Mouse (Mus musculus) heart, embryonic 16.5 days (tissue): ENCODE results near the gene Gbp7. TPM values are rescaled to one million over a fixed set of nuclear protein-coding genes. Genes with fewer than 3 reads are reported as not detected.
A peak's percentile ranks its signal among the peaks of the same experiment; 100 is the strongest.
"Not testable (repeated sequence)": the region's sequence is repeated elsewhere in the genome, so short reads cannot be mapped to it uniquely, and the experiment has no call there.

Source experiments
- ATAC-seq: fragments of 200-750 bp; cut with Nextera tagmentation; replicated peaks from 2 replicates; pipeline ENCODE4 v1.8.0; 2017; ENCODE audit warnings: moderate number of reproducible peaks; ENCODE audit not compliant: insufficient read depth, low FRiP score; ENCODE audit errors: extremely low read depth
- H3K27ac ChIP-seq: fragments of 300-500 bp; sonication (generic); 2 replicates; pipeline ENCODE4 v1.5.1; 2014; ENCODE audit warnings: mild to moderate bottlenecking, low read length, control low read depth, moderate library complexity
- H3K27me3 ChIP-seq: fragments of 300-500 bp; sonication (generic); 2 replicates; pipeline ENCODE4 v1.6.1; 2014; ENCODE audit warnings: low read length, mixed read lengths; ENCODE audit not compliant: control insufficient read depth, insufficient read depth
- H3K36me3 ChIP-seq: fragments of 300-500 bp; sonication (generic); 2 replicates; pipeline ENCODE4 v1.6.1; 2014; ENCODE audit not compliant: control insufficient read depth, insufficient read depth
- H3K4me1 ChIP-seq: fragments of 300-500 bp; sonication (generic); 2 replicates; pipeline ENCODE4 v1.6.1; 2014; ENCODE audit warnings: low read length, mixed read lengths; ENCODE audit not compliant: control insufficient read depth, insufficient read depth
- H3K4me2 ChIP-seq: fragments of 300-500 bp; sonication (generic); 2 replicates; pipeline ENCODE4 v1.6.1; 2014; ENCODE audit warnings: low read depth, mild to moderate bottlenecking, control low read depth, low read length
- H3K4me3 ChIP-seq: fragments of 300-500 bp; sonication (generic); 2 replicates; pipeline ENCODE4 v1.5.1; 2014; ENCODE audit warnings: mild to moderate bottlenecking, control low read depth, low read length
- H3K9ac ChIP-seq: fragments of 300-500 bp; sonication (generic); 2 replicates; pipeline ENCODE4 v1.6.1; 2014; ENCODE audit warnings: low read length, control low read depth
- H3K9me3 ChIP-seq: fragments of 300-500 bp; sonication (generic); replicated peaks from 2 replicates; pipeline ENCODE4 v1.6.1; 2016; ENCODE audit warnings: low read length; ENCODE audit not compliant: control insufficient read depth
- WGBS: fragments of 180-500 bp; shearing (Covaris S2); extraction: QIAGEN DNeasy Blood & Tissue Kit; methylation state at CpG from one replicate; pipeline ENCODE4 v1.1.7; 2014; 5-methylcytosine and 5-hydroxymethylcytosine counted together
- polyA plus RNA-seq: library from polyadenylated mRNA; unstranded; fragments of >200 nt; fragmentation: Nextera tagmentation; extraction: Ambion mirVana; gene quantifications from 2 replicates; pipeline ENCODE4 v1.2.1, GENCODE M21; 2015

Gene Gbp7
- polyA plus RNA-seq, 1 experiment from 2014 or later = 7.2 TPM

- Histone ChIP-seq H3K4me1 (no peaks in the 10 kb centered on the region), H3K27me3 (no peaks in the 10 kb centered on the region), H3K4me2 (peak overlapping the region; percentile 93), H3K36me3 (no peaks in the 10 kb centered on the region), H3K9me3 (no peaks in the 10 kb centered on the region), H3K27ac (0 out of 2 replicates have a peak overlapping the region, but pooled peaks have one; percentile 4), H3K9ac (peak overlapping the region; percentile 78), H3K4me3 (peak overlapping the region; percentile 81)
- WGBS = 43% methylated on average over 2 of the region's 2 CpGs
- no peak for ATAC-seq
These were observed 545 bp upstream of the Gbp7 start for GRCm38 (mm10) chr3:142529597-142529996.

DNA sequence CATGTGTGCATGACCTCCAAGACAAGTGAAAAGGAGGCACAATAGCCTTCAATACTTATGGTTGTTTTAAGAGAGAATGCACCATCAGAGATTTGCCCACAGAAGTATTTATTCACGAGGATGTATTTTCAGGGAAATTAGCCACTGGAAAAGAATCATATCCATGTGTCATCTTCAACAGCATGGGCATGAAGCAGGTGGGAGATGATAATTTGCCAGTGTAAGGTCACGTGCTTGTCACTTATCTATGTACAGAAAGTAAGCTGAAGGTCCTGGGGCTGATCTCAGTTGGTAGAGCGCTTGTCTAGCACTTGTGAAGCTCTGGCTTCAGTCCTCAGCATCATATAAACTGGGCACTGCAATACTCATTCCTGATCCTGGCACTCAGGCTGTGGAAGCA lies 1.5 kb downstream of the Gbp7 start:
- Histone ChIP-seq H3K4me2 (no peak overlapping the region), H3K4me3 (no peak overlapping the region), H3K36me3 (no peaks in the 10 kb centered on the region), H3K27me3 (no peaks in the 10 kb centered on the region), H3K4me1 (no peaks in the 10 kb centered on the region), H3K27ac (no peak overlapping the region), H3K9ac (no peak overlapping the region), H3K9me3 (no peaks in the 10 kb centered on the region)
- ATAC-seq = no peak
- 83% methylated on average over 3 of the region's 3 CpGs for WGBS

- no peaks in the 10 kb centered on the region for H3K9me3 ChIP-seq
- H3K9ac ChIP-seq = no peak overlapping the region
- H3K4me2 ChIP-seq = no peak overlapping the region
- no peaks in the 10 kb centered on the region for H3K36me3 ChIP-seq
- no peaks in the 10 kb centered on the region for H3K27me3 ChIP-seq
- WGBS = 76% methylated on average over 3 of the region's 3 CpGs
- no peak overlapping the region for H3K4me3 ChIP-seq
- no peak overlapping the region for H3K27ac ChIP-seq
- H3K4me1 ChIP-seq = no peaks in the 10 kb centered on the region
- no peak for ATAC-seq
These were observed 3.0 kb downstream of the Gbp7 start for GRCm38 (mm10) chr3:142533185-142533584.

GRCm38 (mm10) chr3:142535667-142536066 lies 5.5 kb downstream of the Gbp7 start:
- no peak overlapping the region for H3K9ac ChIP-seq
- no peaks in the 10 kb centered on the region for H3K27me3 ChIP-seq
- no peak for ATAC-seq
- no peak overlapping the region for H3K27ac ChIP-seq
- WGBS = 69% methylated on average over 1 of the region's 1 CpGs
- H3K4me3 ChIP-seq = no peak overlapping the region
- no peaks in the 10 kb centered on the region for H3K36me3 ChIP-seq
- H3K4me1 ChIP-seq = no peaks in the 10 kb centered on the region
- H3K9me3 ChIP-seq = no peaks in the 10 kb centered on the region
- no peak overlapping the region for H3K4me2 ChIP-seq

GRCm38 (mm10) chr3:142541391-142541790 lies 11.2 kb downstream of the Gbp7 start:
- H3K9ac ChIP-seq = no peak overlapping the region
- H3K4me1 ChIP-seq = no peaks in the 10 kb centered on the region
- H3K27me3 ChIP-seq = no peaks in the 10 kb centered on the region
- ATAC-seq = no peak
- 71% methylated on average over 6 of the region's 6 CpGs for WGBS
- H3K4me3 ChIP-seq = no peak overlapping the region
- H3K4me2 ChIP-seq = no peak overlapping the region
- H3K27ac ChIP-seq = no peak overlapping the region
- no peaks in the 10 kb centered on the region for H3K9me3 ChIP-seq
- H3K36me3 ChIP-seq = no peaks in the 10 kb centered on the region

- WGBS = 84% methylated on average over 12 of the region's 12 CpGs
- H3K9ac ChIP-seq, H3K4me2 ChIP-seq, H3K4me3 ChIP-seq, H3K4me1 ChIP-seq, ATAC-seq, H3K9me3 ChIP-seq, H3K27me3 ChIP-seq, H3K36me3 ChIP-seq, H3K27ac ChIP-seq: not testable (repeated sequence)
These were observed 12.6 kb downstream of the Gbp7 start for GRCm38 (mm10) chr3:142542776-142543175.

GRCm38 (mm10) chr3:142546690-142547089 lies 16.5 kb downstream of the Gbp7 start:
- no peak overlapping the region for H3K9ac ChIP-seq
- no peaks in the 10 kb centered on the region for H3K27me3 ChIP-seq
- no peaks in the 10 kb centered on the region for H3K9me3 ChIP-seq
- no peak overlapping the region for H3K4me2 ChIP-seq
- WGBS = 74% methylated on average over 3 of the region's 3 CpGs
- no peak overlapping the region for H3K4me3 ChIP-seq
- no peaks in the 10 kb centered on the region for H3K36me3 ChIP-seq
- H3K4me1 ChIP-seq = no peaks in the 10 kb centered on the region
- ATAC-seq = no peak
- no peak overlapping the region for H3K27ac ChIP-seq

DNA sequence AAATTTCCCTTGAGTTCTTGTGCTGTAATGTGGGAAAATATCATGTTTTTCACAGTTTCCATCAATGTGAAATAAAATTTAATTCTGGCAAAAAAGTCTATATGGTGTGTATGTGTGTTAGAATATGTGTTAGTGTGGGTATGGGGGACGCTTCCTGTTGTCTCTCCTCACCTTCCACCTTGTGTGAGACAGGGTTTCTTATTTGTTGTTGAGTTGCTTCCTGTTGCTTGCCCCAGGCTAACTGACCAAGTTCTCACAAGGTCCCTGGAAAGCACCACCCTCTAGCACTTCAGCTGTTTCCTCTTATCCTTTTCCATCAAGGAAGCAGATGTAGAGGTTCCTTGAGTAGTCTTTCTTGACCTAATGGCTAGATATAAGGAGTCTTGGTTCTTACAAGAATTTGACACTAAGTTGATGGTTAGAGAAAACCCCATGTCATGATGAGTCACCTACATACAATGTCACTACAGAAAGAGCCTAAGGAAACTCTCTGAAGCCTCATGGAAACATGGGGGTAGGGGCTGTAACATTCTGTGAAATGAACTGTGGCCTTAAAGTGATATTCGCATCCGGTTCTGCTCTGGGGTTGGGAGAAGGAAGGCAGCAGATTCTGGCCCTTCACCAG lies 20.0 kb downstream of the Gbp7 start:
- Histone ChIP-seq H3K4me1 (no peaks in the 10 kb centered on the region), H3K4me2 (no peak overlapping the region), H3K27ac (no peak overlapping the region), H3K36me3 (no peaks in the 10 kb centered on the region), H3K9me3 (no peaks in the 10 kb centered on the region), H3K27me3 (no peaks in the 10 kb centered on the region), H3K9ac (no peak overlapping the region), H3K4me3 (no peak overlapping the region)
- ATAC-seq = no peak
- WGBS = 76% methylated on average over 3 of the region's 3 CpGs

DNA sequence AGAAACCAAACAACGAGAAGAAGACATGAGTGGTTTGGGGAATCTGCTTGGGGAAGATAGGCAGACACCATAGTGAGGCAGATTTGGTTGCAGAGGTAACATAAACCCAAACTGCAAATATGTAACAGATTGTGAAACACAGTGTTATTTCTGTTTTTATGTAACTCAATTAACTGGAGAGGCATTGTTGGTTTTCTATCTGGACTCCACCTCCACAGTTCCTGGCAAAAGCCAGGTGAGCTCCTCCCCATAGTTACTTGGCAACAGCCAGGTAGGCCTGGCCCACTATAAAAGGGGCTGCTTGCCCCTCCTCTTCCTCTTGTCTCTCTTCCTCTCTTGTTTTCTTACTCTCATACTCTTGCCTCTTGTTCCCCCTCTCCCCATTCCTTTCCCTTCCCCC lies 24.5 kb downstream of the Gbp7 start:
- no peak for ATAC-seq
- 61% methylated on average over 1 of the region's 1 CpGs for WGBS

More for the DNA sequence above, 24.5 kb downstream of the Gbp7 start:
- Histone ChIP-seq H3K4me1 (0 out of 2 replicates have a peak, but pooled peaks cover under 1% of the 10 kb centered on the region), H3K36me3 (no peaks in the 10 kb centered on the region), H3K9me3 (no peaks in the 10 kb centered on the region), H3K27me3 (no peaks in the 10 kb centered on the region), H3K4me2 (no peak overlapping the region), H3K27ac (no peak overlapping the region), H3K9ac (no peak overlapping the region), H3K4me3 (no peak overlapping the region)
